Mouse (Mus musculus): ENCODE data around the gene Ms4a7.
A peak's percentile ranks its signal among the peaks of the same experiment; 100 is the strongest.
"Not testable (repeated sequence)": the region's sequence is repeated elsewhere in the genome, so short reads cannot be mapped to it uniquely, and the experiment has no call there.

Ms4a7 gene

GRCm38 (mm10) chr19:11335932-11336331 is at the start of gene Ms4a7:
Ms4a7 (minus strand) TSS chr19:11336146.
- peak; percentile 2 for DNase-seq

- DNase-seq = no peak
These were observed 40.5 kb upstream of the Ms4a7 start for GRCm38 (mm10) chr19:11376399-11376798.

- DNase-seq = no peak
These were observed 39.3 kb upstream of the Ms4a7 start, which contains the start of gene Ms4a4a for GRCm38 (mm10) chr19:11375273-11375672. Ms4a4a (plus strand) TSS chr19:11375523.

- DNase-seq = no peak
These were observed 35.2 kb upstream of the Ms4a7 start for GRCm38 (mm10) chr19:11371181-11371580.

- no peak for DNase-seq
These were observed 32.4 kb upstream of the Ms4a7 start for GRCm38 (mm10) chr19:11368310-11368709.

GRCm38 (mm10) chr19:11362002-11362401 is 26.1 kb upstream of the Ms4a7 start:
- DNase-seq = no peak

GRCm38 (mm10) chr19:11360106-11360505 is 24.2 kb upstream of the Ms4a7 start:
- DNase-seq = no peak

GRCm38 (mm10) chr19:11355730-11356129 is 19.8 kb upstream of the Ms4a7 start:
- DNase-seq = no peak

GRCm38 (mm10) chr19:11351878-11352277 is 15.9 kb upstream of the Ms4a7 start:
- no peak for DNase-seq

GRCm38 (mm10) chr19:11349698-11350481 is 13.9 kb upstream of the Ms4a7 start:
- DNase-seq = peak; percentile 4

- no peak for DNase-seq
These were observed 8.0 kb upstream of the Ms4a7 start for GRCm38 (mm10) chr19:11343992-11344391.

- no peak for DNase-seq
These were observed 7.2 kb upstream of the Ms4a7 start for GRCm38 (mm10) chr19:11343147-11343546.

- DNase-seq = no peak
These were observed 14.8 kb downstream of the Ms4a7 start for GRCm38 (mm10) chr19:11321123-11321522.

- no peak for DNase-seq
These were observed 19.2 kb downstream of the Ms4a7 start for GRCm38 (mm10) chr19:11316786-11317185.

- no peak for DNase-seq
These were observed 21.6 kb downstream of the Ms4a7 start, which contains the start of gene Ms4a14 for GRCm38 (mm10) chr19:11314354-11314753. Ms4a14 (minus strand) TSS chr19:11314454.

GRCm38 (mm10) chr19:11308888-11309287 is 27.1 kb downstream of the Ms4a7 start:
- no peak for DNase-seq

GRCm38 (mm10) chr19:11299529-11299928 is 36.4 kb downstream of the Ms4a7 start:
- DNase-seq = not testable (repeated sequence)

GRCm38 (mm10) chr19:11298939-11299338 is 37.0 kb downstream of the Ms4a7 start:
- DNase-seq = no peak

GRCm38 (mm10) chr19:11293616-11294015 is 42.3 kb downstream of the Ms4a7 start:
- DNase-seq = not testable (repeated sequence)

- DNase-seq = peak; percentile 6
These were observed 43.0 kb downstream of the Ms4a7 start for GRCm38 (mm10) chr19:11292990-11293389.

GRCm38 (mm10) chr19:11283773-11284172 is 52.2 kb downstream of the Ms4a7 start, which contains the start of gene Ms4a5:
Ms4a5 (minus strand) TSS chr19:11283873.
- DNase-seq = no peak

GRCm38 (mm10) chr19:11280223-11280622 is 55.7 kb downstream of the Ms4a7 start:
- DNase-seq = no peak

GRCm38 (mm10) chr19:11276431-11276830 is 59.5 kb downstream of the Ms4a7 start:
- no peak for DNase-seq

All from liver (tissue).